ENCODE assay signal across 8 mouse cellular contexts in the genomic region with DNA sequence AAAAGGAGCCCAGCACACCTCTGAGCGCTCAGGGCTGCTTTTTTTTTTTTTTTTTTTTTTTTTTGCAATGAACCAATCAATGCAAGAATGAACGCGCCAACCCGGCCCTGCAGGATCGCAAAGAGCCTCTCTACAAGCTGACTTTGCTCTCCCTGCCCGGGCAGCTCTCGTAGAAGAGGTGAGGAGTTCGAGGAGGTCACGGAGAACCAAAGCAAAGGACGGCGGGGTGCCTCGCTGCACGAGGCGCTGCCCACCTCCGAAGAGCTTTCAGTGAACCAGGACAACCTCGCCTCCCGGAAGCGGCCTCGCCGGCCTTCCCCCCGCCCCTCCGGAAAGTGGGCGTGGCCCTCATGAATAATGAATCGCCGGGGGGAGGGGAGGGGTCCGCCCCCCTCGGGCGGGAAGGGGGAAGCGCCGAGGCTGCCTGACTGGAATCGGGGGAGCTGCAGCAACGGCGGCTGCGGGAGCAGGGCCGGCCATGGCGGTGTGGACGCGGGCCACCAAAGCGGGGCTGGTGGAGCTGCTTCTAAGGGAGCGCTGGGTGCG. TPM values are rescaled to one million over a fixed set of nuclear protein-coding genes. Genes with fewer than 3 reads are reported as not detected.
A peak's percentile ranks its signal among the peaks of the same experiment; 100 is the strongest.
DNase-seq lines count a peak whose midpoint lies in the region; ATAC-seq and TF ChIP-seq lines count a peak whose summit lies in the region.

A gene (plus strand): TSS at position 427 of the 546 bp plus-strand sequence.

- H3K4me1 ChIP-seq in forebrain, embryonic 11.5 days (replicated peaks; ENCODE audit: control insufficient read depth, insufficient read depth, low read length), result peaks cover 14% of the 10 kb centered on the region
- peaks cover 26% of the 10 kb centered on the region for H3K4me1 ChIP-seq in heart, postnatal 0 days (ENCODE audit: control insufficient read depth, insufficient read depth)
- peaks cover 2% of the 10 kb centered on the region for H3K4me1 ChIP-seq in liver, embryonic 16.5 days (ENCODE audit: control insufficient read depth, low read depth, low read length)
- peaks cover 29% of the 10 kb centered on the region for H3K4me1 ChIP-seq in neural tube, embryonic 13.5 days (replicated peaks)
- peaks cover 19% of the 10 kb centered on the region for H3K4me1 ChIP-seq in testis, adult 2 months (ENCODE audit: control insufficient read depth, insufficient read depth, low read length)

- ATAC-seq in forebrain, embryonic 11.5 days (replicated peaks; ENCODE audit: low FRiP score), result peak; percentile 86
- ATAC-seq in heart, postnatal 0 days (ENCODE audit: insufficient read depth, low read depth), result peak; percentile 87
- ATAC-seq in liver, embryonic 16.5 days (ENCODE audit: low read depth), result peak; percentile 80
- peak; percentile 89 for ATAC-seq in neural tube, embryonic 13.5 days (ENCODE audit: low read depth)

- whole genome bisulfite sequencing in forebrain, embryonic 11.5 days, result 1% methylated on average over 36 of the region's 41 CpGs
- WGBS in heart, postnatal 0 days, result 1% methylated on average over 39 of the region's 41 CpGs
- under 1% methylated on average over 38 of the region's 41 CpGs for WGBS in liver, embryonic 16.5 days (ENCODE audit: insufficient replicate concordance)
- WGBS in neural tube, embryonic 13.5 days, result under 1% methylated on average over 41 of the region's 41 CpGs

- H3K4me3 ChIP-seq in forebrain, embryonic 11.5 days (ENCODE audit: low read depth, low read length), result peak within 1 kb of the TSS; percentile 86
- H3K4me3 ChIP-seq in heart, postnatal 0 days (ENCODE audit: low read depth, low read length), result peak within 1 kb of the TSS; percentile 99
- peak within 1 kb of the TSS; percentile 70 for H3K4me3 ChIP-seq in liver, embryonic 16.5 days (ENCODE audit: low read depth, low read length)
- peak within 1 kb of the TSS; percentile 75 for H3K4me3 ChIP-seq in neural tube, embryonic 13.5 days
- H3K4me3 ChIP-seq in testis, adult 2 months (ENCODE audit: control insufficient read depth, low read depth, low read length), result peak within 1 kb of the TSS; percentile 85

- H3K9ac ChIP-seq in forebrain, embryonic 11.5 days (ENCODE audit: low read length), result peak within 1 kb of the TSS; percentile 93
- H3K9ac ChIP-seq in heart, postnatal 0 days (replicated peaks; ENCODE audit: low read depth, low read length), result peak within 1 kb of the TSS; percentile 97
- peak within 1 kb of the TSS; percentile 70 for H3K9ac ChIP-seq in liver, embryonic 16.5 days (ENCODE audit: low read depth, low read length)
- H3K9ac ChIP-seq in neural tube, embryonic 13.5 days, result peak within 1 kb of the TSS; percentile 87

- H3K9me3 ChIP-seq in forebrain, embryonic 11.5 days (ENCODE audit: control insufficient read depth, low read length), result no peaks in the 10 kb centered on the region
- no peaks in the 10 kb centered on the region for H3K9me3 ChIP-seq in heart, postnatal 0 days (replicated peaks; ENCODE audit: control insufficient read depth, low read length)
- H3K9me3 ChIP-seq in liver, embryonic 16.5 days (replicated peaks; ENCODE audit: control insufficient read depth, low read length), result no peaks in the 10 kb centered on the region
- H3K9me3 ChIP-seq in neural tube, embryonic 13.5 days, result no peaks in the 10 kb centered on the region

- H3K36me3 ChIP-seq in forebrain, embryonic 11.5 days (ENCODE audit: control insufficient read depth, insufficient read depth, low read length), result no peaks in the 10 kb centered on the region
- H3K36me3 ChIP-seq in heart, postnatal 0 days (replicated peaks; ENCODE audit: control insufficient read depth, insufficient read depth, low read length), result no peaks in the 10 kb centered on the region
- no peaks in the 10 kb centered on the region for H3K36me3 ChIP-seq in liver, embryonic 16.5 days (ENCODE audit: control insufficient read depth, insufficient read depth)
- no peaks in the 10 kb centered on the region for H3K36me3 ChIP-seq in neural tube, embryonic 13.5 days
- 0 out of 2 replicates have a peak, but pooled peaks cover 1% of the 10 kb centered on the region for H3K36me3 ChIP-seq in testis, adult 2 months (ENCODE audit: control insufficient read depth, insufficient read depth, low read length)

- H3K27ac ChIP-seq in forebrain, embryonic 11.5 days (ENCODE audit: low read depth, low read length), result peak within 1 kb of the TSS; percentile 71
- peak within 1 kb of the TSS; percentile 94 for H3K27ac ChIP-seq in heart, postnatal 0 days (ENCODE audit: low read depth)
- H3K27ac ChIP-seq in liver, embryonic 16.5 days (ENCODE audit: low read length), result 0 out of 2 replicates have a peak within 1 kb of the TSS, but pooled peaks have one; percentile 1
- peak within 1 kb of the TSS; percentile 93 for H3K27ac ChIP-seq in neural tube, embryonic 13.5 days (replicated peaks)
- peak within 1 kb of the TSS; percentile 93 for H3K27ac ChIP-seq in testis, adult 2 months (ENCODE audit: control insufficient read depth, insufficient read depth, low read depth, low read length)

- TF ChIP-seq EP300 in heart, postnatal 0 days (IDR thresholded peaks at IDR 0.05; ENCODE audit: low read depth), result 0 out of 2 replicates have a peak, but pooled peaks have one; percentile 25

- 0 out of 2 replicates have a peak, but pooled peaks cover 3% of the 10 kb centered on the region for H3K27me3 ChIP-seq in forebrain, embryonic 11.5 days (ENCODE audit: control insufficient read depth, insufficient read depth, low read length)
- H3K27me3 ChIP-seq in heart, postnatal 0 days (ENCODE audit: control insufficient read depth, insufficient read depth, low read length), result no peaks in the 10 kb centered on the region
- H3K27me3 ChIP-seq in liver, embryonic 16.5 days (ENCODE audit: control insufficient read depth, insufficient read depth, low read depth, low read length), result peaks cover 30% of the 10 kb centered on the region
- peaks cover 59% of the 10 kb centered on the region for H3K27me3 ChIP-seq in neural tube, embryonic 13.5 days
- H3K27me3 ChIP-seq in testis, adult 2 months (ENCODE audit: control insufficient read depth, insufficient read depth, low read length), result no peaks in the 10 kb centered on the region

- TF ChIP-seq CTCF in heart, postnatal 0 days (IDR thresholded peaks at IDR 0.05; ENCODE audit: low read depth), result no peak
- TF ChIP-seq CTCF in testis, adult 2 months (IDR thresholded peaks at IDR 0.05; ENCODE audit: control insufficient read depth, insufficient read depth, insufficient replicate concordance, low read depth, low read length), result no peak

- H3K4me2 ChIP-seq in forebrain, embryonic 11.5 days (ENCODE audit: low read depth, low read length, severe bottlenecking), result peak within 1 kb of the TSS; percentile 93
- peak within 1 kb of the TSS; percentile 97 for H3K4me2 ChIP-seq in heart, postnatal 0 days (ENCODE audit: low read depth, low read length)
- H3K4me2 ChIP-seq in liver, embryonic 16.5 days (ENCODE audit: low read depth, low read length), result peak within 1 kb of the TSS; percentile 82
- H3K4me2 ChIP-seq in neural tube, embryonic 13.5 days, result peak within 1 kb of the TSS; percentile 67

- TF ChIP-seq POLR2A in testis, adult 2 months (IDR thresholded peaks at IDR 0.05; ENCODE audit: control insufficient read depth, low read depth, low read length), result peak; percentile 89

- peak; percentile 94 for DNase-seq in CD4-positive, CD25-positive, alpha-beta regulatory T cell, adult 2 months (ENCODE audit: low read depth, low spot score)
- DNase-seq in brain, embryonic 18.5 days (ENCODE audit: low read depth, low spot score), result peak; percentile 76
- peak; percentile 98 for DNase-seq in forebrain, embryonic 11.5 days (ENCODE audit: low spot score)
- peak; percentile 92 for DNase-seq in heart, postnatal 0 days (ENCODE audit: low spot score)
- DNase-seq in kidney, postnatal 4 days, result peak; percentile 97 to 98

RNA-seq across cellular contexts. Expression of the gene that starts here (rescaled TPM):
- polyA plus RNA-seq in forebrain, embryonic 11.5 days (2014; fragmentation: Nextera tagmentation; extraction: Ambion mirVana), result 7.9 and 9.5 TPM in 2 replicates
- 19.2 and 21.2 TPM in 2 replicates for total RNA-seq in heart, postnatal 0 days (2014; rRNA removed; ENCODE audit: low replicate concordance)
- polyA plus RNA-seq in heart, postnatal 0 days (2015; fragmentation: Nextera tagmentation; extraction: Ambion mirVana), result 8.5 and 9.5 TPM in 2 replicates
- 1.0 and 1.3 TPM in 2 replicates for polyA plus RNA-seq in liver, embryonic 16.5 days (2015; fragmentation: Nextera tagmentation; extraction: Ambion mirVana)
- polyA plus RNA-seq in neural tube, embryonic 13.5 days (2015; fragmentation: Nextera tagmentation; extraction: Ambion mirVana), result 7.1 and 8.0 TPM in 2 replicates
- 13.4 and 14.4 TPM in 2 replicates for polyA plus RNA-seq in testis, adult 2 months (2012; rRNA removed)

Comparison
In these comparisons a context has a peak if more than half of its experiments do, and no peak if none do; other contexts are left out.
1. Peak in every context shown above with its lines: DNase-seq, ATAC-seq, H3K4me3 ChIP-seq and H3K27ac ChIP-seq.
2. H3K27ac ChIP-seq: peak in every context shown above with its lines; median percentile 94 in heart, postnatal 0 days; 93 in neural tube, embryonic 13.5 days; 93 in testis, adult 2 months; 71 in forebrain, embryonic 11.5 days; 1 in liver, embryonic 16.5 days.